Mouse (Mus musculus): Measurements from ENCODE around the gene Gm15091.
"Not testable (repeated sequence)": the region's sequence is repeated elsewhere in the genome, so short reads cannot be mapped to it uniquely, and the experiment has no call there.

Gene Gm15091

DNA sequence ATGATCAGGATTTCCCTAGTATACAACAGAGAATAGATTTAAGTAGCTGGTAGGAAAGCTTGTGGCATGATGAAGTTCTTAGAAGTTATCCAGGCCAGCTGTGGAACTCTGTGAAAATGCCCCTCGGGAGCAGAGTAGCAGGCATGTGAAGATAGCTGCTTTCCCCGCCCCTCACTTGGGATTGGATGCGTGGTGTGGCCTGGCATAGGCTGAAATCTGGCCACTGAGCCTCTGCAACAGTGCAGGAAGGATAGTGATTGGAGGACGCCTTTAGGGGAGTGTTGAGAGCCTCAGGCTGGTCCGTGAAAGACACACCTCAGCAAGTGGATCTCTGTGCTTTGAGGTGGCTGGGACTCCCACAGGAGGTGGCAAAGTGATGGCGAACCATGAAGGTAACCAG is at the start of gene Gm15091:
Gm15091 (plus strand) TSS at position 301 of the 400 bp plus-strand sequence.
- not testable (repeated sequence) for DNase-seq

Measured in thymus, postnatal 4 days (tissue).